Mouse (Mus musculus): Measurements from ENCODE around the gene Adgre5.

Adgre5 gene

DNA sequence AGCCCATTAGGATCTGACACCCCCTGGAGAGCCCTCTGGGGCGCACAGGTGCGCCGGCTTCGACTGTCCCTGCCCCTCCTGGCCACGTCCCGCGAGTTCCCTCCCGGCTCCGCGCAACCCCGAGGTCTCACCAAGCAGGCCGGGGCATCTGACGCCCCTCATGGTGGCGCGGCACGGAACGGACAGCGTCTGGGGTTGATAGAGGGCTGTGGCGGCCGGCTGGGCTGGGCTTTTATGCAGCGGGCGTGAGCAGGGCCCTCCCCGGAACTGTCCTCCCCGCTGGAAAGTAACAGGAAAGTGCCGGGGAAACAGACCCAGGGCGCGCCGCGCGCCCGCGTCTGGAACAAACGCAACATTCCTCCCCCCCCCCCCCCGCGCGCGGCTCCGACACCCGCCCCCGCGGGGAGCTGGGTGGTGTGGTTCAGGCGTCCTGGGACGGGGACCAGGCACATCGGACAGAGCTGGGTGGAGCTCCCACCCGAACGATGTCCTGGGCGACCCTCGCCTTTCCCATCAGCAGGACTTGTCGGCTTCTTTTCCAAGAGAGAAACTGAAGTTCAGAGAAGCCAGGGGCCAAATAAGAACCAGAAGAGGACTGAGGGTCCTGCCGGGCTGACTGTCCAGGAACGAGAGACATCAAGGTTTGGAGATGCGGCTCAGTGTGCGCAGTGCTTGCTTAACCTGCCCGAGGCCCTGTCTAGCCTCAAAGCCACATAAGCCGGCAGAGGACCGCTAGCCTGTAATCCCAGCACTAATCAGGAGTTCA, at the start of gene Adgre5:
Gene Adgre5, minus strand, starts transcription at position 351 of the 766 bp plus-strand sequence.
- DNase-seq (ENCODE audit: low read depth) = peak; percentile 78

GRCm38 (mm10) chr8:83789826-83790225, 48.7 kb upstream of the Adgre5 start:
- DNase-seq (ENCODE audit: low read depth) = no peak

DNA sequence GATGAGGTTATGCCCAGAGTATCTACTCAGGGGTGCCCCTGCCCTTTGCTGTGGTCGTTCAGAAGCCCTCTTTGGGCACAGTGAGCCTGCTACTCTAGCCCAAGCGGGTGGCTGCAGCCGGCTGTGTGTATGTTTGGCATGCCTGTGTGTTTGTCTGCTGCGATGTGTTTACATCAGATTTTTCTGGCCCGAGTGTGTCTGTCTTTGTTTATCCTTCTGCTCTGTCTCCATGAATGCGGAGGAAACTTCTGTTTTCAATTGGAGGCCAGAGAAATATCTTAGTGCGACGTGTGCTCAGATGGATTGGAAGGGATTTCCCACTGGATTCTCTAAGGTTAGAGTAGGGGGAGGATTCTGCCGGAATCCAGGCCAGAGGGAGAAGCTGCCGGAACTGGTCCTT, 43.9 kb upstream of the Adgre5 start:
- no peak for DNase-seq (ENCODE audit: low read depth)

DNA sequence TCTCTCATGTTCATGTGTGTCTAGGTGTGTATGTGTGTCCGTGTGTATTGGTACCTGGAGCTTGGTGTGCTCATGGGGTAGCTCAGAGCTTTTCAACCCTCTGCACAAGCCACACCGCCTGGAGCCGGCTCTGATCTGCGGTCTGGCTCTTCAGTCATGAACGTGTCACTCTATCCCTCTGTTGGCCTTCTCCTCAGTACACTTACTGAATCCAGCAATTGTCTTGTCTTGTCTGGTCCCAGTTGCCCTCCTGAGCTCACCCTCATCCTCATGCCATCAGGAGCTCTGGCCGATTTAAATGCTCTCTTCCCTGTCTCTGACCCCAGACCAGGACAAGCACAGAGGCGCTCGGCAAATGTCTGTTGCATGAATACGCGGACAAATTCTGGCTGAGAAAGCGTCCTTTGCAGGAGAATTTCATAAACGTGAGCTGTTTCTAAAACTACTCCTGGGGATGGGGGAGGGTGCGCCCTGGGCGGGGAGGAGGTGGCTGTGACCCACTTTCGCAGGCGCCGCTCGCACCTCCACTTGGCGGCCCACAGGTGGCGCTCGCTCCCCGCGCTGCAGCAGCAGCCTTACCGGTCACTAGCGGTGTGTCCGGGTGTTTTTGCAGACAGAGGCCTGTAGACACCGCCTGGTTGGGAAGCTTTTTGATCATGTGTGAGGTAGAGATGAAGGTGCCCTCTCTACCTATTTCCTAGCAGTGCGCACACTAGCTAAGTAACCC, 41.9 kb upstream of the Adgre5 start:
- peak; percentile 86 for DNase-seq (ENCODE audit: low read depth)

- DNase-seq (ENCODE audit: low read depth) = no peak
Measured at GRCm38 (mm10) chr8:83779610-83780009, 38.5 kb upstream of the Adgre5 start.

DNA sequence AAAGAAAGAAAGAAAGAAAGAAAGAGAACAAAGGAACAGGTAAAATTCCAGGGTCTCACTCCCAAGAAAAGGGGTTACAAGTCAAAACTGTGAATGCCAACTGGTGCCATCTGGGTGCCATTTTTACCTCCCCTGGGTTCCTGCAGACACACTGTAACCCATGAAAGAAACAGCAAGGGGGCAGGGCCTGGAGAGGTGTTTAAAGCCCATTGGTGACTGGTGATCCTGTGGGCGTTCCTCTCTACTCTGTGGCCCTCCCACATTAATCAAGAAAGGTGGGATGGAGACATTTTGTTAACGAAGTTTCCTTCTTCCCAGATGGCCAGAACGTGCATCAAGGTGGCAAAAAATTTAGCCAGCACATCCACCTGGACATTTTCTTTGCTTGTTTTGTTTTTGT, 36.9 kb upstream of the Adgre5 start:
- DNase-seq (ENCODE audit: low read depth) = no peak

- DNase-seq (ENCODE audit: low read depth) = no peak
Measured at GRCm38 (mm10) chr8:83776632-83777031, 35.5 kb upstream of the Adgre5 start.

GRCm38 (mm10) chr8:83774221-83774620, 33.1 kb upstream of the Adgre5 start:
- no peak for DNase-seq (ENCODE audit: low read depth)

DNA sequence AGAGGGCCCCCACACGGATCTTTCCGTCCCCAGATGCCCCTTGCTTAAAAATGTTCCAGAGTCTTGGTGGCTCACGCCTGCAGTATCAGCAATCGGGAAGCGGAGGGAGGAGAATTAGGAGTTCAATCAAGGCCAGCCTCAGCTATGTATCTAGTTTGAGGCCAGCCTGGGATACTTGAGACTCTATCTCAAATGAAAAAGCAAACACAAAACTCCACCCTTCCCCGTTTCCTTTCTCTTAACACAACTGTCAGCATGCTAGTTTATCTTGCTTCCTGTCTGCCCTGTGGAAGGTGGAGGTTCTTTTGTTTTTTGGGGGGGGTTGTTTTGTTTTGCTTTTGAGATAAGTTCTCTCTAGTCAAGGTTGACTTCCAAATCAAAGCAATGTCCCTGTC, 32.3 kb upstream of the Adgre5 start:
- no peak for DNase-seq (ENCODE audit: low read depth)

GRCm38 (mm10) chr8:83772701-83773451, 31.8 kb upstream of the Adgre5 start:
- peak; percentile 8 for DNase-seq (ENCODE audit: low read depth)

DNA sequence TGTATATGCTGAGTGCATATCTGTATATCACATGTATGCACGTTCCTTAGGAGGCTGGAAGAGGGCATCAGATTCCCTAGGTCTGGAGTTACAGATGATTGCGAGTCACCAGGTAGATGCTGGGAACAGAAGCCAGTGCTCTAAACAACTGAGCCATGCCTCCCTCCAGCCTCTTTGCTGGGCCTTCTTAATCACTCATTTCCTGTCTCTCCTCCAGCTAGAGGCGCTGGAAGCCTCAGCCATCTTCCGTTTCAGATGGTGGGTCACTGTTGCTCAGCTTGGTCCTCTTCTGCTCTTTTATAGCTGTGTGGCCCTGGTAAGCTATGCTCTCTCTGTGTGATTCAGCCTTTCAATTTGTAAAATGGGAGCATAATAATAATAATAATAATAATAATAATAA, 30.7 kb upstream of the Adgre5 start:
- DNase-seq (ENCODE audit: low read depth) = no peak

GRCm38 (mm10) chr8:83770669-83771068, 29.5 kb upstream of the Adgre5 start:
- no peak for DNase-seq (ENCODE audit: low read depth)

GRCm38 (mm10) chr8:83769720-83770119, 28.6 kb upstream of the Adgre5 start:
- DNase-seq (ENCODE audit: low read depth) = no peak

- DNase-seq (ENCODE audit: low read depth) = peak; percentile 8
Measured at GRCm38 (mm10) chr8:83768526-83768925, 27.4 kb upstream of the Adgre5 start.

DNA sequence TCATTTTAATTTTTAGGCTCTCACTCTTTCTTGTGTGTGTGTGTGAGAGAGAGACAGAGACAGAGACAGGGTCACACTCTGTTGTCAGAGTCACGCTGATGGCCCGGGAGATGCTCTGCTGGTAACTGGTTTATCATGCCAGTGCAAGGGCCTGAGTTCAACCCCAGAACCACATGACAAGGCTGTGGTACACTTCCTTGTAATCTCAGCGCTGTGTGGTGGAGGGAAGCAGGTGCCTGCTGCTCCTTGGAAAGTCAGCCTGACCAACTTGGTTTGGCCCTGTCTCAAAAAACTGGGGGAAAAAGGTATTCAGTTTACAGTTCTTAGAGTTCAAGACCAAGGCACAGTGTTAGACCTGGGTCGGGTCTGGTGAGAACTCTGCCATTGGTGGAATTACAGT, 26.3 kb upstream of the Adgre5 start:
- DNase-seq (ENCODE audit: low read depth) = no peak

DNA sequence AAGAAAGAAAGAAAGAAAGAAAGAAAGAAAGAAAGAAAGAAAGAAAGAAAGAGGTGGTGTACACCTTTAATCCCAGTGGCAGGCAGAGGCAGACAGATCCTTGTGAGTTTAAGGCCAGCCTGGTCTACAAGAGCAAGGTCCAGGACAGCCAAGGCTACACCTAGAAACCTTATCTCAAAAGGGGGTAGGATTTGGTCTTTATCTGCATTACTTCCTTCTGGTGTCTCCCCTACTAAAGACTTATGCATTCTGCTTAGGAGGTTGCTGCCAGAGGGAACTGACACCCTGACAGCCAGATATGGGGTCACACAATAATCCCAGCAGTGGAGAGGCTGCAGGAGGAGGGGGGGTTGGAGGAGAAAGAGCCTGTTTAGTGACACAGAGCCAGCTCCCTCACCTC, 24.5 kb upstream of the Adgre5 start:
- DNase-seq (ENCODE audit: low read depth) = no peak

DNA sequence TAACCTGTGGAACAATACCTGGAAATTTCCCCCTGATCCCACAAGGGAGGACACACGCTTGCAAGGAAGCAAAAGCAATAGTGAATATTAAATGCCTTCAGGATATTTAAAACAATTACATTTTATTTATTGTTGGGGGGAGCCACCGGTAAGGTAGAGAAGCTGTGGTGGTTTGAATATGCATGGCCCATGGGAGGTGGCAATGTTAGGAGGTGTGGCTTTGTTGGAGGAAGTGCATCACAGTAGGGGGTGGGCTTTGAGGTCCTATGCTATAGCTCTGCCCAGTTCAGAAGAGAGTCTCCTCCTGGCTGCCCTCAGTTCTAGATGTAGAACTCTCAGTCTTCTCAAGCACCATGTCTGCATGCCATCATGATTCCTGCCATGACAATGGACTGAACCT, 23.6 kb upstream of the Adgre5 start:
- no peak for DNase-seq (ENCODE audit: low read depth)

- DNase-seq (ENCODE audit: low read depth) = no peak
Measured at GRCm38 (mm10) chr8:83764116-83764515, 23.0 kb upstream of the Adgre5 start.

DNA sequence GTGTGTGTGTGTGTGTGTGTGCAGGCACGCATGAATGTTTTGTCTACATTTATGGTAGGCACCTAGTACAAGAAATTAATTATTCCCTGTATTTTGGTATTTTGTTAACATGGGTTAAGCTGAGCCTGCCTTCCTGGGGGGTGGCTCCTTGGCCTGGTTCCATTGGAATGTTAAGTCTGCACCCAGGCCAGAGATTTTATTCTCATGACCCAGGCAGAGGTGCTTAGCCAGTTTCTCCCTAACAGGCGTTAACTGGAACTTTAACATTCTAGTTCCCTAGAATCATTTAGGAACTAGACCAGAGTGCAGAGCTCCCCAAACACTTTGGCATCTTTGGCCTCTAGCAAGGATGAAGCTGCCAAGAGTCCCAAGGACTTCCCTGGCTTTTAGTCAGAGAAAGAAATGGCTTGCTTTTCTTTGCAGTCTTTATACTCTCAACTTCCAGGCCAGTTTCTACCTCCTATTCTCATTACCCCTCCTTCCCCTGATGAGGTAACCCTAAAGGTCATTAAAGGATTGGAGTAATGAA, 18.2 kb upstream of the Adgre5 start:
- peak; percentile 60 for DNase-seq (ENCODE audit: low read depth)

DNA sequence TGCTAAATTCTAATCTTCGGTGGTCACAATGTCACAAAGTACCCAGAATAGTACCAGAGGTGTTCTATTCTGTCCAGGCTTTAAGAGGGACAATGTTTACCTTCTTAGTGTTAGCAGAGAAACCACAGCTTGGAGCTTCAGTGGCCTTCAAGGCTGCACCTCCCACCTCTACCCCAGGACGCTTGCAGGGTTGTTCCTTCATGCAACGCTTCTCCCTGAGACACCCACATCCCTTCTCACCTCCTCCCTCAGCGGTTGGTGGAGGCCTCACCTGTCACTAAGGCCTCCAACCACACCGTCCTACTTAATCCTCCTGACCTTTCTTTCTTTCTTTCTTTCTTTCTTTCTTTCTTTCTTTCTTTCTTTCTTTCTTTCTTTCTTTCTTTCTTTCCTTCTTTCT, 17.2 kb upstream of the Adgre5 start:
- no peak for DNase-seq (ENCODE audit: low read depth)

DNA sequence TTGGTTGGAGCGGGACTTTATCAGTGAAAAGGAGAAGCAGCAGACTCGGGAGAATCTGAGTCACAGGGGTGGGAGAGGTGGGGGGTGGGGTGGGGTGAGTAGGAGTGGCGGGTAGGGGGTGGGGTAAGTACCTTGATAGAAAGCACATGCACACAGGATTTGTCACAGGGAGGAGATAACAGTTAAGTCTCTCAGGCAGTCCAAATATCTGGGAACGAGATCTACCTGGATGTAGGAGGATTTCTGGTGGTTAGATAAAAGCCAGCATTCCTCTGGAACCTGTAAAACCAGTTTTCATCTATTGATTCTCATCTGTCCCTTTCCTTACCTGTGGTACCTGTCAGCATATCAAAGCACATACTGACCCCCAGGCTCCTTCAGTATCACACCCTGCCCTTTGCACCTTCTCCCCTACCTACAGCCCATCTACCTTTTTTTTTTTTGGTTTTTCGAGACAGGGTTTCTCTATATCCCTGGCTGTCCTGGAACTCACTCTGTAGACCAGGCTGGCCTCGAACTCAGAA, 16.0 kb upstream of the Adgre5 start:
- DNase-seq (ENCODE audit: low read depth) = peak; percentile 7

GRCm38 (mm10) chr8:83756273-83756672, 15.1 kb upstream of the Adgre5 start:
- DNase-seq (ENCODE audit: low read depth) = peak; percentile 31
